Mouse (Mus musculus) C2C12 (cell line): ENCODE data around the gene Wnt4. TPM values are rescaled to one million over a fixed set of nuclear protein-coding genes. Genes with fewer than 3 reads are reported as not detected.

Experiments
- H3K27me3 ChIP-seq: one replicate; pipeline ENCODE4 v1.6.1; 2011; ENCODE audit not compliant: control insufficient read depth, insufficient read depth, insufficient read length
- H3K36me3 ChIP-seq: one replicate; pipeline ENCODE4 v1.6.1; 2011; ENCODE audit not compliant: control insufficient read depth, insufficient read depth
- H3K4me3 ChIP-seq: one replicate; pipeline ENCODE4 v1.5.1; 2011; ENCODE audit warnings: mild to moderate bottlenecking, control low read depth; ENCODE audit not compliant: poor library complexity, insufficient read depth, severe bottlenecking
- H3K79me2 ChIP-seq: one replicate; pipeline ENCODE4 v1.6.1; 2011; ENCODE audit not compliant: control insufficient read depth, insufficient read depth
- H3K79me3 ChIP-seq: one replicate; pipeline ENCODE4 v1.6.1; 2011; ENCODE audit warnings: low read depth, control low read depth
- H3ac ChIP-seq: one replicate; pipeline ENCODE3; 2011; ENCODE audit warnings: low read depth; ENCODE audit not compliant: control insufficient read depth, insufficient read length
- CEBPB ChIP-seq: IDR thresholded peaks from one replicate; pipeline ENCODE4 v1.6.1; 2011; ENCODE audit warnings: low read depth, mild to moderate bottlenecking, control low read depth, moderate library complexity
- CTCF ChIP-seq: IDR thresholded peaks from one replicate; pipeline ENCODE4 v1.5.1; 2011; ENCODE audit not compliant: control insufficient read depth, insufficient read depth, insufficient read length
- FOSL1 ChIP-seq: IDR thresholded peaks from one replicate; pipeline ENCODE4 v1.8.0; 2011; ENCODE audit warnings: mild to moderate bottlenecking, low read length; ENCODE audit not compliant: poor library complexity, insufficient read depth, severe bottlenecking
- MAX ChIP-seq: IDR thresholded peaks from one replicate; pipeline ENCODE4 v1.6.1; 2011; ENCODE audit warnings: mild to moderate bottlenecking, control low read depth
- MYOD1 ChIP-seq: IDR thresholded peaks from one replicate; pipeline ENCODE4 v1.6.1; 2011; ENCODE audit warnings: low read depth; ENCODE audit not compliant: control insufficient read depth, insufficient read length
- MYOG ChIP-seq: IDR thresholded peaks from one replicate; pipeline ENCODE4 v1.6.1; 2011; ENCODE audit not compliant: control insufficient read depth, insufficient read length; ENCODE audit errors: extremely low read depth
- USF1 ChIP-seq: IDR thresholded peaks from one replicate; pipeline ENCODE4 v1.6.1; 2011; ENCODE audit warnings: low read depth, mild to moderate bottlenecking, control low read depth, moderate library complexity
- polyA plus RNA-seq: library from polyadenylated mRNA; unstranded; fragments of >200 nt; fragmentation: generic; extraction: Trizol; gene quantifications from one replicate; pipeline ENCODE4 v1.2.1, GENCODE M21; 2012; ENCODE audit warnings: missing spikeins

Wnt4 gene
- polyA plus RNA-seq, 1 experiment, result 3.3 TPM

- Histone ChIP-seq H3K27me3 (no peaks in the 10 kb centered on the region), H3K4me3 (no peak overlapping the region), H3K79me3 (no peaks in the 10 kb centered on the region), H3K79me2 (no peaks in the 10 kb centered on the region), H3K36me3 (no peaks in the 10 kb centered on the region), H3ac (no peak overlapping the region)
- no peak for TF ChIP-seq CTCF
- TF ChIP-seq MYOG, result no peak
- no peak for TF ChIP-seq CEBPB
Measured at GRCm38 (mm10) chr4:137294474-137294873, 17.2 kb downstream of the Wnt4 start.

GRCm38 (mm10) chr4:137294951-137295350, 17.7 kb downstream of the Wnt4 start:
- TF ChIP-seq USF1 (no peak), CTCF (no peak), FOSL1 (no peak), CEBPB (no peak)

GRCm38 (mm10) chr4:137297611-137298010, 20.3 kb downstream of the Wnt4 start:
- Histone ChIP-seq H3ac (no peak overlapping the region), H3K36me3 (no peaks in the 10 kb centered on the region)
- TF ChIP-seq CEBPB, result no peak
- TF ChIP-seq CTCF, result no peak
- no peak for TF ChIP-seq USF1

More at GRCm38 (mm10) chr4:137294951-137295350, 17.7 kb downstream of the Wnt4 start:
- Histone ChIP-seq H3K4me3 (no peak overlapping the region), H3ac (no peak overlapping the region), H3K79me2 (no peaks in the 10 kb centered on the region), H3K27me3 (no peaks in the 10 kb centered on the region), H3K79me3 (no peaks in the 10 kb centered on the region), H3K36me3 (no peaks in the 10 kb centered on the region)

GRCm38 (mm10) chr4:137298406-137298805, 21.1 kb downstream of the Wnt4 start:
- Histone ChIP-seq H3ac (no peak overlapping the region), H3K79me2 (no peaks in the 10 kb centered on the region), H3K4me3 (no peak overlapping the region), H3K27me3 (no peaks in the 10 kb centered on the region), H3K79me3 (no peaks in the 10 kb centered on the region), H3K36me3 (no peaks in the 10 kb centered on the region)
- TF ChIP-seq USF1, result no peak
- TF ChIP-seq MYOG, result no peak
- TF ChIP-seq FOSL1, result no peak
- TF ChIP-seq CTCF, result no peak
- TF ChIP-seq MAX, result no peak

More at GRCm38 (mm10) chr4:137297611-137298010, 20.3 kb downstream of the Wnt4 start:
- H3K79me2 ChIP-seq, result no peaks in the 10 kb centered on the region
- no peaks in the 10 kb centered on the region for H3K79me3 ChIP-seq
- no peak overlapping the region for H3K4me3 ChIP-seq
- no peaks in the 10 kb centered on the region for H3K27me3 ChIP-seq

GRCm38 (mm10) chr4:137300227-137300626, 22.9 kb downstream of the Wnt4 start:
- TF ChIP-seq CTCF (no peak), MAX (no peak), CEBPB (no peak), USF1 (no peak), MYOG (no peak), FOSL1 (no peak), MYOD1 (no peak)
- H3K27me3 ChIP-seq, result no peaks in the 10 kb centered on the region
- H3K4me3 ChIP-seq, result no peak overlapping the region
- no peaks in the 10 kb centered on the region for H3K79me3 ChIP-seq
- H3K79me2 ChIP-seq, result no peaks in the 10 kb centered on the region
- no peaks in the 10 kb centered on the region for H3K36me3 ChIP-seq
- H3ac ChIP-seq, result no peak overlapping the region

- no peaks in the 10 kb centered on the region for H3K36me3 ChIP-seq
- H3K79me3 ChIP-seq, result no peaks in the 10 kb centered on the region
- no peaks in the 10 kb centered on the region for H3K79me2 ChIP-seq
- no peak overlapping the region for H3K4me3 ChIP-seq
- H3ac ChIP-seq, result no peak overlapping the region
- no peak for TF ChIP-seq MYOD1
- no peak for TF ChIP-seq MAX
- TF ChIP-seq MYOG, result no peak
- no peak for TF ChIP-seq USF1
- no peak for TF ChIP-seq CTCF
- TF ChIP-seq CEBPB, result no peak
- TF ChIP-seq FOSL1, result no peak
- H3K27me3 ChIP-seq, result no peaks in the 10 kb centered on the region
Measured at GRCm38 (mm10) chr4:137301635-137302034, 24.3 kb downstream of the Wnt4 start.
